Mouse (Mus musculus) monocyte, adult 2 months (primary cell): ENCODE data around the gene Mlst8.
"Not testable (repeated sequence)": the region's sequence is repeated elsewhere in the genome, so short reads cannot be mapped to it uniquely, and the experiment has no call there.

Source experiments
- DNase-seq, 2 experiments: peaks; one replicate each; pipeline ENCODE4 v3.0.0; 2022; ENCODE audit warnings: low spot score in 2 of 2, low read depth in 1 of 2

The Mlst8 gene

DNA sequence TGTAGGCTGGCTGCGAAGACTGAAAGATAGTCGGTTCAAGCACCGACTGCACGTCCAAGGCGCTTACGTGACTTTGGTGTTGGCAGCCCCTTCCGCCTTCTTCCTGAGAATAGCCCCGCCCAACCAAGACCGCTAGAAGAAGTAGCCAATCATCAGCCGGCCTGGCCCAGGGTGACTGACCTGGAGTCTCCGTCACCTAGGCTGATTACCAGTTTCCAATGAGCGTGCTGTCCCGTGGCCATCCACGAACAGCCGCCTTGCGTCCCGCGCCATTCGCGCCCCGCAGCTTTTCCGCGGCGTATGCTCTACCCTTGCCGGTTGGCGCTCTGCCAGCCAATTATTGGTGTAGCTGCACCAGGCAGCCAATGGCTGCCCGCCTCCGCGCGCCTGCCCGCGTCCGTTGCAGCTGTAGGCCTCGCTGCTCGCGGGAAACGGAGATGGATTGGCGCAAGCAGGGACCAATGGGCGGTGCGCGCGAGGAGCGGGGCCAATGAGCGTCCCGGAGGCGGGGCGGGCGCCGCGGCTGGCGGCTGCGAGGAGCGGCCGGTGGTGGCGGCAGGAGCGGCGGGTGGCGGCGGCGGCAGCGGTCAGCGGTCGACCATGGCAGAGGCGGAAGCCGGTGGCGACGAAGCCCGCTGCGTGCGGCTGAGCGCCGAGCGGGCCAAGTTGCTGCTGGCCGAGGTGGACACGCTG is 8.8 kb downstream of the Mlst8 start, which contains the start of the genes E4f1 and Pgp:
Gene E4f1 (minus strand): TSS at position 404 of the 693 bp plus-strand sequence.
Gene Pgp (plus strand): TSS at position 483 of the 693 bp plus-strand sequence.
- peak; percentile 93 to 95 for DNase-seq

- DNase-seq: no peak
Measured at GRCm38 (mm10) chr17:24469336-24469909, 9.5 kb downstream of the Mlst8 start.

GRCm38 (mm10) chr17:24468636-24469246 is 10.1 kb downstream of the Mlst8 start:
- DNase-seq: no peak

- DNase-seq: no peak
Measured at GRCm38 (mm10) chr17:24463374-24464133, 15.3 kb downstream of the Mlst8 start.

DNA sequence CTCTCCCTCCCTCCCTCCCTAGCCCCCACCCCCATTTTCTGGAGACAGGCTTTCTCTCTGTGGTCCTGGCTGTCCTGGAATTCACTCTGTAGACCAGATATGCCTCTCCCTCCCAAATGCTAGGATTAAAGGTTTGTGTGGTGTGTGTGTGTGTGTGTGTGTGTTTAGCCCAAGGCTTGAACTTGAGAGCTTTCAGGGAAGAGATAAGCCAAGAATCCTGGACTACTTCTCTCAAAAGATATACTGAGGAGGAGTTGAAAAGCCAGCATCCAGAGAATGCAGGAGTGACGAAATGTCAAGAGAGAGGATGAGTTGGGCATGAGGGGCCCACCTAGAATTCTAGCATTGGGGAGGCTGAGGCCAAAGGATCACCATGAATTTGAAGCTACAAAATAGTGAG is 15.9 kb downstream of the Mlst8 start:
- DNase-seq: no peak

- no peak for DNase-seq
Measured at GRCm38 (mm10) chr17:24461580-24461979, 17.3 kb downstream of the Mlst8 start.

GRCm38 (mm10) chr17:24455523-24456206 is 23.2 kb downstream of the Mlst8 start:
- not testable (repeated sequence) for DNase-seq

DNA sequence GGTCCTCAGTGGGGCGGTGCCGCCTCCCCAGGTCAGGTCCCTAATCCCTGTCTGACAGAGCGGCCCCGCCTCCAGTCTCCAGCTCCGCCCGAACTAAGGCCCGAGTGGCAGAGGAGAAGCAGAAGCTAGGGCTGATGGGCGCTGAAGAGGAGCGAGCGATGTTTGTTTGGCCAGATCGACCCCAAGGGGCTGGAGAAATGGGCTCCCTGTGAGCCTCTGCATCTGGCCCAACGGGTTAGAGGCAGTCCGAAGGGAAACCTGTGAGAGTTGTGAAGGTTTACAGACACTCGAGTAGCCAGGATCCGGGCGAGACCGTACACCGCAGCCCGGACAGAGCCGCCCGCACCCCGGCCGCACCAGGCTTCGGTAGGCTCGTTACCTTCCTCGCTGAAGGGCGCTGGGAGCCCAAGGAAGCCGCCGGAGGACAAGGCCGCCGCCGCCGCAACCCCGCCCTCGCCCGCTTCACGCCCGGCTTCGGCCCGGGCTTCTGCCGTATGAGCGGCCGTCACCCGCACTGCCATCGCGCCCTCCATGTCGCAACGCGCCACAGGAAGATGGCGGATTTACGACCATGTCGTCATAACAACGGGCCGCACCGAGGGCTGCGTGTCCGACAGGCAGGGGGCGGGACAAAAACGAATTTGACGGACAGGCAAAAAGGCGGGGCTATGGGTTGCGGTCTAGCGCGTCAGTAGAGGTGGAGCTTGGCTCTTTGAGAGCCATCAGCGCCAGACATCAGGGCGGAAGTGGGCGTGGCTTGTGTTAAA is 23.9 kb downstream of the Mlst8 start:
- DNase-seq: peak; percentile 100

DNA sequence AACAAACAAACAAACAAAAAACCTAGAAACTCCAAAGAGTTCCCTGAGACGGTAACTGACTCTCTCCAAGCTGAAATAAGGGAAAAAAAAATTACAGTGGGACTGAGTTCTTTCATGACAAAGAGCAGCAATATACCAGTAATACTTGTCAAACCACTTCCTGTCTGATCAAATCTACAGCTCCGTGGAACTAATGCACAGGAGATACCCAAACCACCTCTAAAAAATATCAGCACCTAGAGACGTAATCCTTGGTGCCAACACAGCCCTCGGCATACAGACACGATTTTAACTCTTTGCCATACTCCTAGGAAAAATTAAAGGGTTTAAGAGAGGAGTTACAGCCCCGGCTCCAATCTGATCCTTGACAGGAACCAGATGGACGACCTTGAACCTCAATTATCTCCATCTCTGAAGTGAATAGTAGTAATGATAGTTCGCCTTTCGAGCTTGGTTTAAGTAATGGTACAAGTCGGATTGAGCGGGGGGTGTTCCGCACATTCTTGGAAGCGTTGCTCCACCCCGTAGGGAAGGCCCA is 24.6 kb downstream of the Mlst8 start:
- DNase-seq: no peak

- no peak for DNase-seq
Measured at GRCm38 (mm10) chr17:24453372-24453771, 25.5 kb downstream of the Mlst8 start.

DNA sequence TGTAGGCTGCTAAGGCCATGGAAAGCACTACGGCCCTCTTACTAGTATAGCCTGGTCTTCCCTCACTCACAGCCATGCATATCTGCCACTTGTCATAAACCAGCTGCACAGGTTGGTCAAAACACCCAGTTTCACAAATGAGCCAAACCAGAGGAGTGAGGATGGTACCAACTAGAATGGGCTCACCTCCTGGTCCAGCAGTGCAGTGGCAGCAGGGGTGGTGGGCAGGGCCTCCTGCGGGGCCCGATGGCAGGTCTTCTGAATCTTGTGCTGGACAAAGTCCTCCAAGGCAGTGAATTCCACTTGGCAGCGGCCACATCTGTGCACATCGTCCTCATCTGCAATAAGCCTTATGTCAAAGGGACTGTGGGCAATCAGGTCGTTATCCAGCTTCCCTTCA is 27.7 kb downstream of the Mlst8 start:
- no peak for DNase-seq

GRCm38 (mm10) chr17:24449507-24449906 is 29.4 kb downstream of the Mlst8 start:
- DNase-seq: no peak

DNA sequence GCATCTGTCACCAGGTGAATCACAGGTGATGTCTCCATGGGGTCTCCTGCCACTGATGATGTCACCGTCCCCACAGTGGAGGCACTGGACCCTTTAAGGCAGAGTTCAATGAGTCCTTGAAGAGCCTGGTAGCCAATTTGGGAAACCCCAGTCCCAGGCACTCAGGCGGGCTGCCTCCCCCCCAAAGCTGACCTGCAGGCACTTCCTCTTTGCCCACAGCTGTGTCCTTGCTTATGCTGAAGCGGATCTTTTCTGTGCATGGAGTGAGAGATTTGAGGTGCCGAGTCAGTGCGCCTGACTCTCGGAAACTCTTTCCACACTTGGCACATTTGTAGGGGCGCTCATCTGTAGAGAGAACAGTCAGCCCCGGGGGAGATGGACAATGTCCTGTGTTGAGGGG is 32.3 kb downstream of the Mlst8 start:
- no peak for DNase-seq

DNA sequence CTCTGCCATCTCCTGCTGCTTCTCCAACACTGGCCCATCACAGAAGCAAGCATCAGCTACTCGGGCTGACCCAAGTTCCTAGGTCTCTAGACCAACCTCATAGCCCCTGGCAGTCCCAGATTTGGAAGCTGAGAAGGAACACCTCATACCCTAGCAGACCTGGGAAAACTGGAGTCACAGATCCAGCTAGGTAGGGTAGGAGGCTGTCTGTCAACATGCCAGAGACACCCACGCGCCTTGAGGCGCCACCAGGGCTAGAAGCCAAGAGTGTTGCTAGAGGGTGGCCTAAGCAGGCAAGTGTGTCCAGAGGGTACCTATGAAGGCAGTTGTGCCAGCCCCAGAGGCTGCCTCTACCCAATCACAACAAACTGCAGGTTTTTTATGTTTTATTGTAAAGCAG is 35.5 kb downstream of the Mlst8 start:
- no peak for DNase-seq

DNA sequence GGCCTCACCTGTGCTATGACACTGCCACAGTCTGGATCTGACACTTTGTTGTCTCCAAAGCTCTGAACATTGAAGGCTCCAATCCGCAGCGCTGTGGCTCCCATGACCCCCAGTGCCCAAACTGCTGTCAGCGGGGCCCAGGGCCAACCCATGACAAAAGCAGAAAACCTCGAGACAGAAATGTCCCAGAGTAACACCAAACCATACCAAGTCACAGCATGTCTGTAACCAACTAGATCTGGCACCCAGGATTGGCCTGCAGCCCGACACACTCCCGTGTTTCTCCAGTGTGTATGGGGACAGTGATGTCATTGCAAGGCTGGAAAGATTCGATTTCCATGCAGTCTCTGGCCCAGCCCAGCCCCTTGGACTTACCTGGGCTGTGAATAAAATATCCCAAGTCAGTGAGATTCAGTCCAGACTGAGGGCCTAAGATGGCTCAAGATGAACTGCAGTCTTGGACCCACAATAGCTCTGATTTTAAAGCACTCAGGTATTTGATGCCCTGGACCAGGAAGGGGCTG is 36.2 kb downstream of the Mlst8 start, which contains the start of gene Dnase1l2:
Gene Dnase1l2 (minus strand): TSS at position 474 of the 524 bp plus-strand sequence.
- DNase-seq: no peak

- no peak for DNase-seq
Measured at GRCm38 (mm10) chr17:24442107-24442506, 36.8 kb downstream of the Mlst8 start.

- DNase-seq: no peak
Measured at GRCm38 (mm10) chr17:24441148-24441547, 37.7 kb downstream of the Mlst8 start.

DNA sequence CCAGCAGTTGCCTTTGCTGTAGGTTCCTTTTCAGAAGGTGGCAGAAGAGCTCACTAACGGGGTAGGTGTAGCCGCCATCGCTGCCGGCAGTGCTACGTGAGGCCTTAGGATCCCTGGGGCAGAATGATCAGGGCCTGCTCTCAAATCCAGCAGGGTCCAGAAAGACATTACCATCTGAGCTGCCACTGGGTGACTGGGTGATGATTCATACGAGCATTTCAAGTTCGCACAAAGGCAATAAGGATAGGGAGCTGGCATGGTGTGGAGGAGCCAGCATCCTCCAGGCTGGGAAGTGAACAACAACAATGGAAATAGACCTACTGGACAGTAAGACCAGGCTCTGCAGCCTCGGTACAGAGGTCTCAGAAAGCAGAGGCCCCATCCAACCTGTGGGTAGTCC is 38.5 kb downstream of the Mlst8 start:
- no peak for DNase-seq

DNA sequence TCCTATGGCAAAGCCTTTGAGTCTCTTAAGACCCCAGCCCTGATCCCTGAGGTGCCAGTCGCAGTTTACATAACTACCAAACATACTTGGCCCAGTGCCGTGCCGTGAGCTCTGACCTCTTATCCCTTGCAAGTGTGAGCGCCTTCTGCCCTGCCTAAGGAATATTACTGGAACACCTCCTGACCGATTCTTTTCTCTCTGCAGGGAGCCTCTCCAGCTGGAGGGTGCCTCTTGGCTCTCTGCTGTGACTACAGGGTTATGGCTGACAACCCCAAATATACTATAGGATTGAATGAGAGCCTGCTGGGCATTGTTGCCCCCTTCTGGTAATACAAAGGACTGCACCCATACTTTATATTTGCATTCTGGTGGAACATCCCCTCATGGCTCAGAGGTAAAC is 41.9 kb downstream of the Mlst8 start:
- DNase-seq: no peak
